Mouse (Mus musculus) left cerebral cortex, adult 18-20 months (tissue): ENCODE results near the gene Slc25a42. TPM values are rescaled to one million over a fixed set of nuclear protein-coding genes. Genes with fewer than 3 reads are reported as not detected.

Experiments
- total RNA-seq, 2 experiments: library from RNA; stranded (reverse); gene quantifications; 2 replicates each; pipeline ENCODE4 v1.2.3; 2021

Gene Slc25a42
- total RNA-seq, 2 experiments from 2014 or later = 36.0 to 37.8 TPM

Other genes with a start within 250 kb of the Slc25a42 start
- gene Gatad2a, start 215.9 kb downstream of the Slc25a42 start, total RNA-seq = 10 to 100 TPM; 28.7 TPM
- 10 to 100 TPM; 67.6 to 69.9 TPM for gene Mau2, start 169.6 kb downstream of the Slc25a42 start, total RNA-seq
- 10 to 100 TPM; 46.8 to 47.1 TPM for gene Sugp1, start 169.5 kb downstream of the Slc25a42 start, total RNA-seq
- gene Tm6sf2, start 139.4 kb downstream of the Slc25a42 start, total RNA-seq = 1 to 10 TPM; 3.6 to 4.2 TPM
- 100 to 1,000 TPM in 1 of 2 experiments, 10 to 100 TPM in 1; 97.9 to 111 TPM for gene Hapln4, start 128.8 kb downstream of the Slc25a42 start, total RNA-seq
- 100 to 1,000 TPM; 137 to 145 TPM for gene Ncan, start 91.4 kb downstream of the Slc25a42 start, total RNA-seq
- gene Nr2c2ap, start 81.0 kb downstream of the Slc25a42 start, total RNA-seq = 10 to 100 TPM; 23.7 to 25.5 TPM
- 10 to 100 TPM; 11.7 to 14.9 TPM for gene Rfxank, start 73.2 kb downstream of the Slc25a42 start, total RNA-seq
- gene Borcs8, start 72.8 kb downstream of the Slc25a42 start, total RNA-seq = 10 to 100 TPM; 47.7 to 48.0 TPM
- not detected for gene Mef2b, start 72.6 kb downstream of the Slc25a42 start, total RNA-seq
- 10 to 100 TPM; 45.2 to 46.2 TPM for gene Tmem161a, start 39.9 kb downstream of the Slc25a42 start, total RNA-seq
- gene Sugp2, start 21.9 kb upstream of the Slc25a42 start, total RNA-seq = 100 to 1,000 TPM in 1 of 2 experiments, 10 to 100 TPM in 1; 97.3 to 109 TPM
- gene Armc6, start 22.2 kb upstream of the Slc25a42 start, total RNA-seq = 10 to 100 TPM; 37.0 to 42.1 TPM
- gene Homer3, start 70.5 kb upstream of the Slc25a42 start, total RNA-seq = 1 to 10 TPM; 7.9 to 9.8 TPM
- 10 to 100 TPM; 42.0 to 49.1 TPM for gene Ddx49, start 90.2 kb upstream of the Slc25a42 start, total RNA-seq
- 100 to 1,000 TPM; 141 to 145 TPM for gene Cope, start 90.2 kb upstream of the Slc25a42 start, total RNA-seq
- 10 to 100 TPM; 86.4 to 94.3 TPM for gene Cers1, start 103.5 kb upstream of the Slc25a42 start, total RNA-seq
- gene Gdf1, start 117.5 kb upstream of the Slc25a42 start, total RNA-seq = 10 to 100 TPM; 16.4 to 19.1 TPM
- 10 to 100 TPM; 64.1 to 73.7 TPM for gene Upf1, start 141.0 kb upstream of the Slc25a42 start, total RNA-seq
- under 1 TPM; 0.30 to 0.33 TPM for gene Comp, start 161.3 kb upstream of the Slc25a42 start, total RNA-seq
- 100 to 1,000 TPM; 152 to 154 TPM for gene Crtc1, start 227.3 kb upstream of the Slc25a42 start, total RNA-seq